Mouse (Mus musculus) heart, embryonic 12.5 days (tissue): ENCODE measurements at regions not wholly inside any gene's neighbourhood (a gene's known extent, or its start where the extent isn't known, plus 50 kb on each side); places are given as distances from the start of the nearest gene placed in this dataset.

Source experiments
- ATAC-seq: fragments of 200-750 bp; cut with Nextera tagmentation; 2 replicates; pipeline ENCODE4 v1.8.0; 2017; ENCODE audit warnings: moderate TSS enrichment, moderate library complexity; ENCODE audit not compliant: insufficient number of reproducible peaks, low FRiP score
- H3K27ac ChIP-seq: fragments of 300-500 bp; sonication (generic); 2 replicates; pipeline ENCODE4 v1.5.1; 2016; ENCODE audit warnings: mild to moderate bottlenecking, moderate library complexity; ENCODE audit not compliant: poor library complexity, severe bottlenecking
- H3K27me3 ChIP-seq: fragments of 300-500 bp; sonication (generic); replicated peaks from 2 replicates; pipeline ENCODE4 v1.6.1; 2016; ENCODE audit warnings: mild to moderate bottlenecking, moderate library complexity
- H3K36me3 ChIP-seq: fragments of 300-500 bp; sonication (generic); 2 replicates; pipeline ENCODE4 v1.6.1; 2016; ENCODE audit warnings: mild to moderate bottlenecking, moderate library complexity
- H3K4me1 ChIP-seq: fragments of 300-500 bp; sonication (generic); replicated peaks from 2 replicates; pipeline ENCODE4 v1.6.1; 2016; ENCODE audit warnings: mild to moderate bottlenecking
- H3K4me2 ChIP-seq: fragments of 300-500 bp; sonication (generic); 2 replicates; pipeline ENCODE4 v1.6.1; 2016; ENCODE audit warnings: mild to moderate bottlenecking, moderate library complexity
- H3K4me3 ChIP-seq: fragments of 300-500 bp; sonication (generic); 2 replicates; pipeline ENCODE4 v1.5.1; 2016; ENCODE audit warnings: mild to moderate bottlenecking
- H3K9ac ChIP-seq: fragments of 300-500 bp; sonication (generic); 2 replicates; pipeline ENCODE4 v1.6.1; 2016; ENCODE audit warnings: mild to moderate bottlenecking, moderate library complexity
- H3K9me3 ChIP-seq: fragments of 300-500 bp; sonication (generic); replicated peaks from 2 replicates; pipeline ENCODE4 v1.6.1; 2016; ENCODE audit warnings: mild to moderate bottlenecking, moderate library complexity
- WGBS: fragments of 180-500 bp; shearing (Covaris S2); methylation state at CpG from one replicate; pipeline ENCODE4 v1.1.7; 2016; 5-methylcytosine and 5-hydroxymethylcytosine counted together

DNA sequence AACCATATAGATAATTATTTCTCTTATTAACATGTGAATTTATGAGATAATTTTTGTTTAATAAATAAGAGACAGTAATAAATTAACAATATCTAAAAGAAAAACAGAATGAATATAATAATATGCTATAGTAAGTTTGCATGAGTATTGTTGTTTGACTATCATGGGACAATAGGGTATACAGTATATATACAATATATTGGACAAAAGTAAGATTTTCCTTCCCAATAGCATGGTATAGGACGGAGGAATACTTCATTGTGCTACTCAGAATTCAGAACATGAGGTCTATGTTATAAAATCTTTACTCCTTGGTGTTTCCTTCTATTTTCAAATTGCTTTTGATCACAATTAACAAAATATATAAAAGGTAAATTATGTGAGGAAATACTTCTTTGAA, 771.0 kb upstream of the Pcdh20 start:
- Histone ChIP-seq H3K27ac (no peak overlapping the region), H3K27me3 (no peaks in the 10 kb centered on the region), H3K36me3 (no peaks in the 10 kb centered on the region), H3K4me2 (no peak overlapping the region), H3K4me3 (no peak overlapping the region), H3K9me3 (no peaks in the 10 kb centered on the region), H3K9ac (no peak overlapping the region), H3K4me1 (no peaks in the 10 kb centered on the region)
- WGBS, result 74% methylated on average over 1 of the region's 1 CpGs
- no peak for ATAC-seq

DNA sequence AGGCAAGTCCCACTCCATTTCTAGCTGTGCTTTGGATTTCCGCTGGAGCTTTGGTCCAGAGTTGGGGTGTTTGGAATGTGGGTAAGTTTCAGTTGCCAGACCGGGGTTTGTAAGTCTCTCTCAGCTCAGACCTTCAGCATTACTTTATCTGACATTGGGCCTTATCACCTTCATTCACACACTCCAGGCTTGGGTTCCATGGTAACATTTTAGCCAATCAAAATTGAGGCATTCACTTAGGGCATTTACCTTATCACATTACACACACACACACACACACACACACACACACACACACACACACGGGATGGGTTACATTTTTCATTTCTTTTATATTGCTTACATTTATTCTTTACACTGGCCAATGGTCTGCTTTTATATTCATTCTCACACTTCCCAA, 765.3 kb upstream of the Pcdh20 start:
- ATAC-seq, result no peak
- Histone ChIP-seq H3K27me3 (no peaks in the 10 kb centered on the region), H3K9me3 (no peaks in the 10 kb centered on the region), H3K36me3 (no peaks in the 10 kb centered on the region), H3K4me1 (no peaks in the 10 kb centered on the region), H3K27ac (no peak overlapping the region), H3K4me2 (no peak overlapping the region), H3K9ac (no peak overlapping the region), H3K4me3 (no peak overlapping the region)
- 46% methylated on average over 3 of the region's 3 CpGs for WGBS

DNA sequence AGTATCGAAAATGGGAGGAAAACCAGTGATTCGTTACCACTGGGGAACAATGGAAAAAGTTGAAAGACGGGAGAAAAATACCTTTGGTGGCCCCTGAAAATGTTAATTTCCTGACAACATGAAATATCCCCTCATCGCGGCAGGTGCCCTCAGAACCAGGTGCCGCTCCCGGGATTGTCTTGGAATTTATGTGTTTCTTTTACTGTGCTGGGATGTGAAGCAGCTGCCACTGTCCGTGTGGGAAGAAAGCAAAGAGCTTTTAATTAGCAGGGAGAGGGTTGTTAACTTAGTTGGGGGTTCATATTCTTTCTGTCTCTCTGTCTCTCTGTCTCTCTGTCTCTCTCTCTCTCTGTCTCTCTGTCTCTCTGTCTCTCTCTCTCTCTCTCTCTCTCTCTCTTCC, 759.3 kb upstream of the Pcdh20 start:
- no peaks in the 10 kb centered on the region for H3K9me3 ChIP-seq
- peak overlapping the region; percentile 21 for H3K4me2 ChIP-seq
- no peak overlapping the region for H3K4me3 ChIP-seq
- H3K27me3 ChIP-seq, result no peaks in the 10 kb centered on the region
- 53% methylated on average over 8 of the region's 8 CpGs for WGBS
- H3K27ac ChIP-seq, result no peak overlapping the region
- no peak for ATAC-seq
- no peaks in the 10 kb centered on the region for H3K36me3 ChIP-seq
- H3K9ac ChIP-seq, result no peak overlapping the region
- H3K4me1 ChIP-seq, result no peaks in the 10 kb centered on the region

DNA sequence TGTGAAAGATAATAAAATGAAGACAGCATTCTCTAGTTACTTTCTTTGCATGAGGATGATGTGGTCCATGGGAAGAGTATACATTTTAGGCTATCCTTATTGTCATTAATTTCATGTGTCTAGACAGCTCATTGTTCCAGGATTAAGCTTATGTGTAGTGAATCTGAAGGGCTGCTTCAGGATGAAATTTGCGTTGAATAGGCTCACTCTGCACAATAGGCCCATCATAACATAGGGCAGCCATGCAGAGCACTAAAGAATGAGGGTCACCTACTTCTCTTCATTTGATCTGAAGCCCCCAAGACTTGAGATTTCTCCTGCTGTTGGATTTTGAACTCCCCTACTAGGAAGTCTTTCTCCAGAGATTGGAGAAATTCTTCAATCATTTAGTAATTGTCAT, 746.2 kb upstream of the Pcdh20 start:
- Histone ChIP-seq H3K27me3 (no peaks in the 10 kb centered on the region), H3K36me3 (no peaks in the 10 kb centered on the region), H3K4me3 (no peak overlapping the region), H3K9me3 (no peaks in the 10 kb centered on the region), H3K4me1 (no peaks in the 10 kb centered on the region), H3K4me2 (no peak overlapping the region), H3K9ac (no peak overlapping the region), H3K27ac (no peak overlapping the region)
- no peak for ATAC-seq
- 66% methylated on average over 1 of the region's 1 CpGs for WGBS

DNA sequence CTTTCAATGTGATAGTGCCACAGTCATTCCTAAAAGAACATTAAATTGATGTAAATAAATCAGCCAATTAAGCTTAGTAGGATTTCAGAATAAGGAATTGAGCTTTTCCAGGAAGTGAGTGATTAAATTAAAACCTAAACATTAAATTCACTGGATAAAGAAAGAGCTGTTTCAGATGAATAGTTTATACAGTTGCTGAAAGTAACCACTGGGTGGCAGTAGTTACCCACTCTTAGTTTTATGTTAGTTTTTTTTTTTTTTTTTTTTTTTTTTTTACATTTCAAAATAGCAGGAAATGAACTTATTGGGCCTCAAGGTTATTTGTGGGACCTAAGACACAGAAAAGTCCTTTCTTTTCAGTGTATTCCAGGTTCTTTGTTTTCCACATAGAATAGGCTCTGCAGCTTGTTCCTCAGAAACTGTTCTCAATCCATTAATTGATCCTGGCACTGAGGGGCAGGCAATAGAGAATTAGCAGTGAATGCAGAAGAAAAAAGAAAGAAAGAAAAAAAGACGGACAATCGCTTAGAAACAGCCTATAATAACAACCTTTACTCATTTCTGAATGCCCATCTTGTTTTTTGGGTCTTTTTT, 710.3 kb upstream of the Pcdh20 start:
- ATAC-seq, result no peak
- Histone ChIP-seq H3K9me3 (no peaks in the 10 kb centered on the region), H3K36me3 (no peaks in the 10 kb centered on the region), H3K27ac (no peak overlapping the region), H3K9ac (no peak overlapping the region), H3K4me2 (no peak overlapping the region), H3K4me3 (no peak overlapping the region), H3K27me3 (no peaks in the 10 kb centered on the region), H3K4me1 (no peaks in the 10 kb centered on the region)
- 46% methylated on average over 2 of the region's 2 CpGs for WGBS

DNA sequence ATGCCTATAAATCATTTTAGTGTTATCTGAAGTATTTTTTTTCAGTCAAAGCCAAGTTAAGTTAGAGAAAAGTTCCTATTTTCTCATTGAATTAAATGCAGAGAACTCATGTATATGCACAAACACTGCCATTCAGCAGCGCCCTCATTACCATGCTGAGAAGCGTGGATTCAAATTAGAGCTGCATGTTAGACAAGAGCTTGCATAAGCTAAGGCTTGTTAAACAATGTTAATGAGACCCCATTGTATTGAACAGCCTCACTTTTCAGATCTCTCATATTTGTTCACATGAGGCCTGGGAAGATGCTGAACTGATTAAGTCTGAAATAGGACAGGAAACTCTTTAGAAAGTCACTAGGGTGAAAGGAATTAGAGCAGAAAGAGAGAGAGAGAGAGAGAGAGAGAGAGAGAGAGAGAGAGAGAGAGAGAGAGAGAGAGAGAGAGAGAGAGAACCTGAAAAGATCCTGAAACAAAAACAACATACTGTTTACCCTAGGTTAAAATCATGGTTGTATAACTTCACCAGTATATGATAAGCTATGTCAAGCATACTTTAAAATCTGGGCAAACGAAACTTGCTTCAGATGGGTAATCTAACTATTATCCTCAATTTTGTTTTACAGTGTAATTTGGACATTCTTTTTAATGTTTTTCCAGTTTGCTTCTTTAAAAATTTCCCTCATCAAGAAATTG, 671.9 kb upstream of the Pcdh20 start:
- Histone ChIP-seq H3K4me2 (no peak overlapping the region), H3K9ac (no peak overlapping the region), H3K27me3 (no peaks in the 10 kb centered on the region), H3K4me3 (no peak overlapping the region), H3K9me3 (no peaks in the 10 kb centered on the region), H3K36me3 (no peaks in the 10 kb centered on the region), H3K4me1 (no peaks in the 10 kb centered on the region), H3K27ac (no peak overlapping the region)
- ATAC-seq, result no peak
- 79% methylated on average over 3 of the region's 3 CpGs for WGBS

DNA sequence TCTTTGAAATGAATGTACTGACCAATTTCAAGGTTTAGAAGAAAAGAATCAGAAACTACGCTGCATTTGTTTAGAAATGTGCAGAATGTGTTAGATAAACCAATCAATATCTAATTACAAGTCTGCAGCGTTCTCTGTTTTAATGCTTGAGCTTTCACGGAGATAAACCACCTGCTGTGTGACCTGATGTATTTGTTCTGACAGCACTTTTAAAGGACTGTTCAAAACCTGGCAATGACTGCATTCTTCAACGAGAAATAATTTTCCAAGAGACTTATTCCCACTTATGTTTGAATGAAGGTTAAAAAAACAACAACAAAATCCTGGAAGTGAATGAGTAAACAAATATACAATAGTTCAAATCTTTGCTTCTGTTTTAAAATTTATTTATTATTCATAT, 628.1 kb upstream of the Pcdh20 start:
- Histone ChIP-seq H3K9me3 (no peaks in the 10 kb centered on the region), H3K4me3 (no peak overlapping the region), H3K9ac (no peak overlapping the region), H3K4me1 (no peaks in the 10 kb centered on the region), H3K27me3 (no peaks in the 10 kb centered on the region), H3K4me2 (no peak overlapping the region), H3K36me3 (no peaks in the 10 kb centered on the region), H3K27ac (no peak overlapping the region)
- WGBS, result 58% methylated on average over 4 of the region's 4 CpGs
- no peak for ATAC-seq

DNA sequence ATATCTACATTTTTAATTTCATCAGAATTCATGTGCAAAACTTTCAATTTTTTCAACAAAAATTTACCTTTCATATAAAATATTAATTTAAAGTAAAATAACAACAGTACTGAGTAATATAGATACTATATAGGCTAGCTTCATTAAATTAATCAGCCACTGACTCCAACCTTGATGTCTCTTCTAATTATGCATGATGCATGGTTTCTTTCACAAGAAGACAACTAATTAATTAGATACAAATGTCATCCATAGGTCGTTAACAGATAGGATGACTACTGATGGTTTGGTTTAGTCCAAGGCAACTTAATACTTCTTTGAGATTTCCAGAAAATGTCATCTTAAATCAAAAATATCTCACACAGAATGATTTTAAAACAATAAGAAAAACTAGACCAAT, 618.5 kb upstream of the Pcdh20 start:
- Histone ChIP-seq H3K4me1 (no peaks in the 10 kb centered on the region), H3K9me3 (no peaks in the 10 kb centered on the region), H3K27me3 (no peaks in the 10 kb centered on the region), H3K4me3 (no peak overlapping the region), H3K36me3 (no peaks in the 10 kb centered on the region), H3K27ac (no peak overlapping the region), H3K4me2 (no peak overlapping the region), H3K9ac (no peak overlapping the region)
- WGBS, result 65% methylated on average over 1 of the region's 1 CpGs
- no peak for ATAC-seq

DNA sequence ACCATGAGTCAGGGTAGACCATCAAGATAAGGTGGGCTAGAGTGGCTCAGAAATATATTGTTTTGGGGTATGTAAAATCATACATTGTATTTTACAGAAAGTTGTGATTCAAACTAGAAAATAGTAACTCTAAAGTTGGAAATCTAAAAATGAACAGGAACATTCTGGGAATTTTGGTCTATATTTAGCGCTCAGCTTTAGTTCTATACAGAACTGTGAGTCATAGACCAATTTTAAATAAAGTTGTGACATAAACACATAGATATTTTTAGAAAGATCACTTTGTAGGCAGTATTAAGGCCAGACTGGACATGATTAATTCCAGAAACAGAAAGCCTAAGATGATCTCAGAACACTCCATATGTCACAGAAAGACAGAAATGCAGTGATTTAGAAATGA, 604.8 kb upstream of the Pcdh20 start:
- H3K27ac ChIP-seq, result no peak overlapping the region
- WGBS, result 75% methylated on average over 1 of the region's 1 CpGs

DNA sequence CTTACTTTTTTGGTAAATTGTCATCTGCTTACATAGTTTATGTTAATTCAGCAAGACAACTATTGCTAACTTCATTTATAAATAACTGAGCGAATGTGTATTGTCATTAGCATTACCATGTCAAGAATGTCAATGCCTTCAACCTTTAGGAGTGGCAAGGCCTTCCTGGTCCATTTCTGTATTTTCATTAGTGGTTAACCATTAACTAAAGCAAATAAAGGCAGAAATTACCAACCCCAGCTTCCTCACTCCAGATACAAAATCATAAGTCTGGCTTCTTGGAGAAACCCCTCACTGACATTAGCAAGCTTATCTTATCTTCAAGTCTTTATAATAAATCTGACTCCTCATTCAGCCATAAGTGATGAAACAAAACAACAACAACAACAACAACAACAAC, 592.8 kb upstream of the Pcdh20 start:
- Histone ChIP-seq H3K27ac (no peak overlapping the region), H3K4me3 (no peak overlapping the region), H3K4me2 (no peak overlapping the region), H3K9me3 (no peaks in the 10 kb centered on the region), H3K36me3 (no peaks in the 10 kb centered on the region), H3K4me1 (no peaks in the 10 kb centered on the region), H3K27me3 (no peaks in the 10 kb centered on the region), H3K9ac (no peak overlapping the region)
- 68% methylated on average over 1 of the region's 1 CpGs for WGBS
- ATAC-seq, result no peak

More for the DNA sequence above, 604.8 kb upstream of the Pcdh20 start:
- H3K4me3 ChIP-seq, result no peak overlapping the region
- no peaks in the 10 kb centered on the region for H3K9me3 ChIP-seq
- no peak overlapping the region for H3K4me2 ChIP-seq
- ATAC-seq, result no peak
- H3K36me3 ChIP-seq, result no peaks in the 10 kb centered on the region
- no peak overlapping the region for H3K9ac ChIP-seq
- H3K4me1 ChIP-seq, result no peaks in the 10 kb centered on the region
- no peaks in the 10 kb centered on the region for H3K27me3 ChIP-seq

DNA sequence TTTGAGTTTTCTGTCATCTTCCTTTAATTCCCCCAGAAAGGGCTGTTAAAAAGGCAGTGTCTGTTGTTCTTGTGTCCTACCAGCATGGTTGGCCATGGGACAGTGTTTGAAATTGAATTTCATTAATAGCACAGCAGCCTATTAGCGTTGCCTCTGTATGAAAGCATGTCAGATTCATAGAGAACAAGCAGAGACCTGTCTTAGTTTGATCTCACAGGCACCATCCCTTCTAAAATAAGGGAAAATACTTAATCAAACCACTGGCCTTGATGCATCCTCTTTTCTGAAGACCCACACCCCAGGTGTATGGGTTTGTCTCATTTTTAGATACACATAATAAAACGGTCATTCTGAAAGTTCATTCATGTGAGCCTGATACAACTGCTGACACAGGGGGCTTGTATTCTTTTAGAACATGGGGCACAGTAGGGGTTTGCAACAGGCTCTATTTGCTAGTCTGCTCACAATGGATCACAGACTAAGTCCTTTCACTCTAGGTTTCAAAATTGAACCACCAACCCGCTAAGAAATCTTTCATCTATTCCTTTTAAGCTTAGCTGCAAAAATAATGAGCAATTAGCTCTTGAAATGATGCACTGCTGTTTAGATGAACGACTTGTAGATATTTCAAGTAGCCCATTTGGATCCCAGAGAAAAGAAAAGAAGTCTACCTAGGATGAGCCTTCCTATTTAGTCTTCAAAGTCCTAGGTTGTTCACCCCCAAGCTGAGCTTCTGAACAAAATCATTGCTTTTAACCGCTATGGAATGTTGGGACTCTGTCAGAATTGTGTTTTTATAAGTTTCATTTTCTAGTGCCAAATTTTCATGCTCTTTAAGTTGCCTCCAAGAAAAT, 591.6 kb upstream of the Pcdh20 start:
- no peaks in the 10 kb centered on the region for H3K27me3 ChIP-seq
- H3K9me3 ChIP-seq, result no peaks in the 10 kb centered on the region
- ATAC-seq, result no peak
- no peak overlapping the region for H3K4me2 ChIP-seq
- H3K4me3 ChIP-seq, result no peak overlapping the region
- H3K9ac ChIP-seq, result no peak overlapping the region
- no peaks in the 10 kb centered on the region for H3K36me3 ChIP-seq
- WGBS, result 75% methylated on average over 5 of the region's 5 CpGs
- H3K27ac ChIP-seq, result no peak overlapping the region
- H3K4me1 ChIP-seq, result no peaks in the 10 kb centered on the region
